Mouse (Mus musculus): Measurements from ENCODE around the gene Otud7a. TPM values are rescaled to one million over a fixed set of nuclear protein-coding genes. Genes with fewer than 3 reads are reported as not detected.

The Otud7a gene
- polyA plus RNA-seq, 2 experiments = 0.01 TPM; not detected in 1

DNA sequence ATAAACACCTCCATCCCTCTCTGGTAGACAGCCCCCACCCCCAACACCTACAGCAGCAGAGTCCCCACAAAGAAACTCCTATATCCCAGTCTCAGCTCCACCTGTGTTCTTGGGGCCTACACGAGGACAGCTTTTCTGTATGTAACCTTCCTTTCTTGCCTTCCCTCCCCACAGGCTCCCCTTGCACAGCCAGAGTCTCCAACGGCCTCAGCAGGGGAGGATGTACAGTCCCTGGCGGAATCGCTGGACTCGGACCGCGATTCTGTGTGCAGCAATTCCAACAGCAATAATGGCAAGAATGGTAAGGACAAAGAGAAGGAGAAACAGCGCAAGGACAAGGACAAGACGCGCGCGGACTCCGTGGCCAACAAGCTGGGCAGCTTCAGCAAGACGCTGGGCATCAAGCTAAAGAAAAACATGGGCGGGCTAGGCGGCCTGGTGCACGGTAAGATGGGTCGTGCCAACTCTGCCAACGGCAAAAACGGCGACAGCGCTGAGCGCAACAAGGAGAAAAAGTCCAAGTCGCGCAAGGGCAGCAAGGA is 312.7 kb downstream of the Otud7a start:
- WGBS (ENCODE audit: insufficient replicate concordance) = 7% methylated on average over 25 of the region's 25 CpGs
- peaks cover 74% of the 10 kb centered on the region for H3K27me3 ChIP-seq (ENCODE audit: control insufficient read depth, insufficient read depth, low read length)
- TF ChIP-seq CTCF (IDR thresholded peaks at IDR 0.05; ENCODE audit: low read depth) (no peak), EP300 (IDR thresholded peaks at IDR 0.05; ENCODE audit: low read depth) (no peak)
- no peaks in the 10 kb centered on the region for H3K36me3 ChIP-seq (replicated peaks; ENCODE audit: control insufficient read depth, insufficient read depth, low read depth)
- DNase-seq (ENCODE audit: low read depth in 3 of 3, low spot score in 3 of 3) (no peak), ATAC-seq (ENCODE audit: insufficient read depth) (no peak)
- no peak overlapping the region for H3K4me2 ChIP-seq (ENCODE audit: low read depth)
- H3K9ac ChIP-seq (replicated peaks) = no peak overlapping the region
- H3K27ac ChIP-seq = no peak overlapping the region
- no peaks in the 10 kb centered on the region for H3K4me1 ChIP-seq (replicated peaks; ENCODE audit: control insufficient read depth in 2 of 2, insufficient read depth in 2 of 2, low read length in 1 of 2)
- no peak overlapping the region for H3K4me3 ChIP-seq (ENCODE audit: insufficient read depth in 1 of 2, low read depth in 2 of 2, low read length in 2 of 2)
- H3K9me3 ChIP-seq (ENCODE audit: control insufficient read depth, low read length) = no peaks in the 10 kb centered on the region

- no peak overlapping the region for H3K9ac ChIP-seq (replicated peaks)
- H3K27me3 ChIP-seq (ENCODE audit: control insufficient read depth, insufficient read depth, low read length) = peaks cover 74% of the 10 kb centered on the region
- no peaks in the 10 kb centered on the region for H3K36me3 ChIP-seq (replicated peaks; ENCODE audit: control insufficient read depth, insufficient read depth, low read depth)
- DNase-seq (ENCODE audit: low read depth in 3 of 3, low spot score in 3 of 3) = no peak
- H3K9me3 ChIP-seq (ENCODE audit: control insufficient read depth, low read length) = no peaks in the 10 kb centered on the region
- H3K4me1 ChIP-seq (replicated peaks; ENCODE audit: control insufficient read depth in 2 of 2, insufficient read depth in 2 of 2, low read length in 1 of 2) = no peaks in the 10 kb centered on the region
- no peak for ATAC-seq (ENCODE audit: insufficient read depth)
- no peak overlapping the region for H3K4me3 ChIP-seq (ENCODE audit: insufficient read depth in 1 of 2, low read depth in 2 of 2, low read length in 2 of 2)
- WGBS (ENCODE audit: insufficient replicate concordance) = 1% methylated on average over 85 of the region's 85 CpGs
- H3K4me2 ChIP-seq (ENCODE audit: low read depth) = no peak overlapping the region; the same call in 1 of the 2 replicates
- TF ChIP-seq CTCF (IDR thresholded peaks at IDR 0.05; ENCODE audit: low read depth) (no peak), EP300 (IDR thresholded peaks at IDR 0.05; ENCODE audit: low read depth) (no peak)
- H3K27ac ChIP-seq = no peak overlapping the region
These were observed 313.2 kb downstream of the Otud7a start for GRCm38 (mm10) chr7:63757678-63758239.

GRCm38 (mm10) chr7:63758240-63758826 is 313.8 kb downstream of the Otud7a start:
- ATAC-seq (ENCODE audit: insufficient read depth) (no peak), DNase-seq (ENCODE audit: low read depth in 3 of 3, low spot score in 3 of 3) (no peak)
- H3K27ac ChIP-seq = no peak overlapping the region
- no peak for TF ChIP-seq EP300 (IDR thresholded peaks at IDR 0.05; ENCODE audit: low read depth)
- no peak for TF ChIP-seq CTCF (IDR thresholded peaks at IDR 0.05; ENCODE audit: low read depth)
- no peak overlapping the region for H3K4me3 ChIP-seq (ENCODE audit: insufficient read depth in 1 of 2, low read depth in 2 of 2, low read length in 2 of 2)
- H3K4me2 ChIP-seq (ENCODE audit: low read depth) = peak overlapping the region; percentile 22; the same call in 1 of the 2 replicates
- H3K36me3 ChIP-seq (replicated peaks; ENCODE audit: control insufficient read depth, insufficient read depth, low read depth) = no peaks in the 10 kb centered on the region
- peaks cover 74% of the 10 kb centered on the region for H3K27me3 ChIP-seq (ENCODE audit: control insufficient read depth, insufficient read depth, low read length)
- WGBS (ENCODE audit: insufficient replicate concordance) = 1% methylated on average over 97 of the region's 97 CpGs
- no peaks in the 10 kb centered on the region for H3K4me1 ChIP-seq (replicated peaks; ENCODE audit: control insufficient read depth in 2 of 2, insufficient read depth in 2 of 2, low read length in 1 of 2)
- no peak overlapping the region for H3K9ac ChIP-seq (replicated peaks)
- no peaks in the 10 kb centered on the region for H3K9me3 ChIP-seq (ENCODE audit: control insufficient read depth, low read length)

DNA sequence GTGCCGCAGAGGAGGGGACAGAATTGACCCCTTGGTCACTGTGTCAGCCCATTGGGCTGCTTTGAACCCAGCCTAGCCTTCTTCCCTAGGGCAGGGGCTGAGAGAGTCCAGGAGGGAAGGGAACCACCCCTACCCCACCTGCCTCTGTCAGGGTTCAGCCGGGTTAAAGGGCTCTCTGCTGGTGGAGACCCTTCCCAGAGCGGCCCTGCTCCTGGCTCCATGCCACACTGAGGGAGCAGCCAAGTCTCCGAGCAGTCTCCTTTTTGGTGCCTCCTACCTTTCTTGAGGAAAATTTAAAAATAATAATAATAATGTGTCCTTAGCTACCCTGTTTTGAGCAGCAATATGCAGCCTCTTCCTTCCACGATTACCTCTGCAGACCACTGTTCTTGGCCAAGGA is 315.1 kb downstream of the Otud7a start:
- peaks cover 63% of the 10 kb centered on the region for H3K27me3 ChIP-seq (ENCODE audit: control insufficient read depth, insufficient read depth, low read length)
- H3K9me3 ChIP-seq (ENCODE audit: control insufficient read depth, low read length) = no peaks in the 10 kb centered on the region
- DNase-seq (ENCODE audit: low read depth in 3 of 3, low spot score in 3 of 3) (no peak), ATAC-seq (ENCODE audit: insufficient read depth) (no peak)
- no peak overlapping the region for H3K4me3 ChIP-seq (ENCODE audit: insufficient read depth in 1 of 2, low read depth in 2 of 2, low read length in 2 of 2)
- no peak overlapping the region for H3K27ac ChIP-seq
- H3K9ac ChIP-seq (replicated peaks) = no peak overlapping the region
- H3K4me2 ChIP-seq (ENCODE audit: low read depth) = no peak overlapping the region
- H3K4me1 ChIP-seq (replicated peaks; ENCODE audit: control insufficient read depth in 2 of 2, insufficient read depth in 2 of 2, low read length in 1 of 2) = no peaks in the 10 kb centered on the region
- H3K36me3 ChIP-seq (replicated peaks; ENCODE audit: control insufficient read depth, insufficient read depth, low read depth) = no peaks in the 10 kb centered on the region
- TF ChIP-seq CTCF (IDR thresholded peaks at IDR 0.05; ENCODE audit: low read depth) (no peak), EP300 (IDR thresholded peaks at IDR 0.05; ENCODE audit: low read depth) (no peak)
- 25% methylated on average over 5 of the region's 5 CpGs for WGBS (ENCODE audit: insufficient replicate concordance)

- Histone ChIP-seq H3K4me1 (replicated peaks; ENCODE audit: control insufficient read depth in 2 of 2, insufficient read depth in 2 of 2, low read length in 1 of 2) (no peaks in the 10 kb centered on the region), H3K27me3 (ENCODE audit: control insufficient read depth, insufficient read depth, low read length) (peaks cover 34% of the 10 kb centered on the region), H3K4me3 (ENCODE audit: insufficient read depth in 1 of 2, low read depth in 2 of 2, low read length in 2 of 2) (no peak overlapping the region), H3K36me3 (replicated peaks; ENCODE audit: control insufficient read depth, insufficient read depth, low read depth) (no peaks in the 10 kb centered on the region), H3K27ac (no peak overlapping the region), H3K9ac (replicated peaks) (no peak overlapping the region), H3K9me3 (ENCODE audit: control insufficient read depth, low read length) (no peaks in the 10 kb centered on the region), H3K4me2 (ENCODE audit: low read depth) (no peak overlapping the region)
- no peak for DNase-seq (ENCODE audit: low read depth in 3 of 3, low spot score in 3 of 3)
- WGBS (ENCODE audit: insufficient replicate concordance) = 31% methylated on average over 3 of the region's 3 CpGs
- ATAC-seq (ENCODE audit: insufficient read depth) = no peak
- TF ChIP-seq EP300 (IDR thresholded peaks at IDR 0.05; ENCODE audit: low read depth) = no peak
These were observed 318.0 kb downstream of the Otud7a start for GRCm38 (mm10) chr7:63762529-63762928.
